Mouse (Mus musculus) Muller cell, postnatal 12 days (primary cell): Measurements from ENCODE around the gene Dram1.

ENCODE experiments used
- DNase-seq: peaks from one replicate; pipeline ENCODE4 v3.0.0-alpha.2; 2015; ENCODE audit errors: inconsistent ontology term

Dram1 gene

GRCm38 (mm10) chr10:88284343-88284990 is 94.4 kb downstream of the Dram1 start:
- no peak for DNase-seq

DNA sequence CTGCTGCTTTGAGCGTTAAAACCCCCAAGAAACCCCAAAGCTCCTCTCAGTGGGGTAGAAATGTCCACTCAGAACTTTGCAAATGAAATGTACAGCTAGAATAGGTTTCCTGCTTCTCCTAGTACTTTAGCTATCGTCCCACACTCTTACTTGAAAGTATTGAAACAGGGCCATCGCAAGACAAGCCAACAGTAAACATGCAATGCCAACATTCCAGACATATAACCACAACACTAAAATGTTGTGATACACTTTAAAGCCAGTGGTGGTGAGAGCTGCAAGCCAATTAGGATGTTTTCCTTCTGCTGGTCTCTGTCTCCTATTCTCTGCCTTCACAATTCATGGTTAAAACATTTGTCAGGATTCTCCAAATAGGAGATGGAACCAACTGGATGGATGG is 97.2 kb downstream of the Dram1 start:
- no peak for DNase-seq

DNA sequence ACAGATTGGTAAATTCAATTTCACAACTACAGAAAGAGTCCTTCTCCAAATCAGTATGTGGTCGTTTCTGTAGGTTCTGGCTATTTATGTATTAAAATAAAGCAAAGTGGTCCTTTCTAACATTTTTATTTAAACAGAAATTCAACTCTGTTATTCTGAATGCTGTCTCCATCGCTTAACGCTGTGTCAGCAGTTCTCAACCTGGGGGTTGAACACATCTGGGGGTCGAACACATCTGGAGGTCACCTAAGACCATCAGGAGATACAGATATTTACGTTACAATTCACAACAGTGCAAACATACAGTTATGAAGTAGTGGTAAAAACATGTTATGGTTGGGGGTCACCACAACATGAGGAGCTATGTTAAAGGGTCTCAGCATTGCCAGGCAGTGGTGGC is 104.8 kb downstream of the Dram1 start:
- DNase-seq, result no peak
